Mouse (Mus musculus) cerebellum, adult 8-10 months (tissue): ENCODE measurements at regions not wholly inside any gene's neighbourhood (a gene's known extent, or its start where the extent isn't known, plus 50 kb on each side); places are given as distances from the start of the nearest gene placed in this dataset.

Source experiments
- DNase-seq: peaks from one replicate; pipeline ENCODE4 v3.0.0; 2022

GRCm38 (mm10) chrX:51913247-51913646 is 59.3 kb downstream of the 1700080O16Rik start:
- DNase-seq = peak; percentile 40

DNA sequence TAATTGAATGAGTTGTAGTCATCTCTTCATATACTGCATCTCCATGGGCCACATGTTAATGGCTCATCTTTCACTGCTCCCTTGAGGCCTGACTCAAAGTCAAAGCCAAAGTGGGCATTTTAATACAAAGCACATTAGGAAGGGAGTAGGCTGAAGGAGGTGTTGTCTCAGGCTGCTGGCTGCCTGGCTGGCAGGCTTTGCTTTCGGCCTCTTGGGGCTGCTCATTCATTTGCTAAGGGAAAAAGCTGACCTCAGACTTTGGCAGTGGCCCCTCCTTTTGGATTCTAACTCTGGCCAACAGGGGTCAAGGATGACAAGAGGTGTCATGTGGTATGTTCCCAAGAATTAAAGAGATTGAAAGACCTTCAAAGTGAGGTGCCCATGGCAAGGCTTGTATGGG is 61.0 kb downstream of the 1700080O16Rik start:
- DNase-seq = no peak

DNA sequence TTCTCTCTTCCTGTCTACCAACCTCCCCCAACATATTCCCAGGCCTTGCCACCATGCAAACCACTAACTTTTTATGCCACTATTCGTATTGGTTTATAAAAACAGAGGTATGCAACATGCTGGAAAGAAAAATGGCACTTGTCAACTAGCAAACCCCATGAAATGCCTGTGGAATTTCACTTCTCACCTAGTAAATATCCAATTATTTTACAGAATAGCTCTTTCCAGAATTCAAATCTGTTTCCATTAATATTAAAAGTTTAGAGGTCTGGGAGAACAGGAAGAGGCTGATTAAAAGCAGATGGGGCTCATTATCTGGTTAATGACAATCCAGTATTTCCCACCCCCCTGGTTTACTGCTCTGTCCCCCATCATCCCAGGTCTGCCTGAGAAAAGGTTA is 62.0 kb downstream of the 1700080O16Rik start:
- no peak for DNase-seq

- no peak for DNase-seq
Measured at GRCm38 (mm10) chrX:51898445-51898844, 74.1 kb downstream of the 1700080O16Rik start.

DNA sequence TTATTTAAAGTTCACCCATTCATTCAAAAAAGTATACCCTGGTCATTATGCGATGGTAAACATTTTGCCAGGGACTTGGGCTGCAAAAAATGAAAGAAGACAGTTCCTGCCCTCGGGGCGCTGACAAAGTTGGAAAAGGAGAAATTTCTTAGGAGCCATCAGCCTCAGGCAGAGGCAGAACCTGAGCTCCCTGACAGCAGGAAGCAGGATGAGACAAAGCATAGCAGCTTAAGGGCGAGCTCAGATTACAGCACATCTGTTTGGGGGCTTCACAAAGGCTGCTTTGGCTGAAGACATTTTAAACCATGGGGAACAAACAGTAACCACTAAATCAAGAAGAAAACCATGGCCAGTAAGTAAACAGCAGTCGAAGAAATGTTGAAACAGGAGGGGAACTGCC is 75.5 kb downstream of the 1700080O16Rik start:
- DNase-seq = no peak

DNA sequence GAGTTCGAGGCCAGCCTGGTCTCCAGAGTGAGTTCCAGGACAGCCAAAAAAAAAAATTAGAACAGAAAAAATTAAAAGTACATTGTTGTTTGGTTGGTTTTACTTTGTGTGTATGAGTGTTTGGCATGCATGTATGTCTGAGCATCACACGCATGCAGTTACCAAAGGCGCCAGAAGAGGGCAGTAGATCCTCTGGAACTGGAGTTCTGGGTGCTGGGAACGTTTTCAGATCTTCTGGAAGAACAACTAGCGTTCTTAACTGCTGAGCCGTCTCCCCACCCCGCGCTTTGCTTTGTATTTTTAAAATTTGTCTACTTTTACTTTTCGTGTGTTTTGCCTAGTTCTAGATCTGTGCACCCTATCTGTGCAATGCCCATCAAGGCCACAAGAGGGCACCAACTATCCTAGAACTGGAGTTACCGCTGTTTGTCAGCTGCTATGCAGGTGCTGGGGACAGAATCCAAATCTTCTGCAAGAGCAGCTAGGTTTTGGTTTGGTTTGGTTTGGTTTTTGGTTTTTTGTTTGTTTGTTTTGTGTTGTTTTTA is 76.9 kb downstream of the 1700080O16Rik start:
- DNase-seq = no peak

DNA sequence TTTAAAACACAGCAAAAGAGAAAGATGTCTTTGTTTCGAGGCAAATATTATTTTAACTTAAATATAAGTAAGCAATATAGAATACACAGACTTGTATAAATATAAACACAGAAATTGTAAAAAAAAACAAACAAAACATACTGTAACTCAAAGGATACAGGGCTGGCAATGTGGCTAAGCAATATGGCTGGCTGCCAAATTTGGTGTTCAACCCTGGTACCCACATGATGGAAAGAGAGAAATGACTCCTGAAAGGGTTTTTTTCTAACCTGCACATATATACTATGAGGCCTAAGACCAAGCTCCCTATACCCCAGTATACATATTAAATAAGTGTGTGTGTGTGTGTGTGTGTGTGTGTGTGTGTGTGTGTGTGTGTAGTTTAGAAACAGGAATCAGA is 79.9 kb downstream of the 1700080O16Rik start:
- no peak for DNase-seq

GRCm38 (mm10) chrX:51886129-51886528 is 85.1 kb upstream of the Usp26 start:
- DNase-seq = no peak
